Mouse (Mus musculus) CD4-positive, CD25-positive, alpha-beta regulatory T cell, adult 2 months (primary cell): ENCODE measurements around the gene Alpl.

ENCODE experiments used
- DNase-seq: peaks from one replicate; pipeline ENCODE4 v3.0.0-alpha.2; 2012; ENCODE audit warnings: low read depth, low spot score

Gene Alpl

DNA sequence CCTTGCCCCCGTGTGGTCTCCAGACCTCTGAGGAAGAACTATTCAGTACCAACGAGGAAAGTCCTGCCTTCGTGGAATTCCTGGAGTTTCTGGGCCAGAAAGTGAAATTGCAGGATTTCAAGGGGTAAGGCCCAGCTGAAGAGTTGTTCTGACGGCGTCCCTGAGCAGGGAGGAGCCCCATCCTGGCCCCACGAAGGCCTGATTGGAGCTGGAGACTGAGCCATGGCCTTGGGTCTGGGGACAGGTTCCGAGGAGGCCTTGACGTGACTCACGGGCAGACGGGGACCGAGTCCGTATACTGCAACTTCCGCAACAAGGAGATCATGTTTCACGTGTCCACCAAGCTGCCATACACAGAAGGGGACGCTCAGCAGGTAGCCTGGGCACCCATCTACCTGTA, 78.5 kb downstream of the Alpl start:
- no peak for DNase-seq

- no peak for DNase-seq
Observed at GRCm38 (mm10) chr4:137717005-137717404, 79.2 kb downstream of the Alpl start.

DNA sequence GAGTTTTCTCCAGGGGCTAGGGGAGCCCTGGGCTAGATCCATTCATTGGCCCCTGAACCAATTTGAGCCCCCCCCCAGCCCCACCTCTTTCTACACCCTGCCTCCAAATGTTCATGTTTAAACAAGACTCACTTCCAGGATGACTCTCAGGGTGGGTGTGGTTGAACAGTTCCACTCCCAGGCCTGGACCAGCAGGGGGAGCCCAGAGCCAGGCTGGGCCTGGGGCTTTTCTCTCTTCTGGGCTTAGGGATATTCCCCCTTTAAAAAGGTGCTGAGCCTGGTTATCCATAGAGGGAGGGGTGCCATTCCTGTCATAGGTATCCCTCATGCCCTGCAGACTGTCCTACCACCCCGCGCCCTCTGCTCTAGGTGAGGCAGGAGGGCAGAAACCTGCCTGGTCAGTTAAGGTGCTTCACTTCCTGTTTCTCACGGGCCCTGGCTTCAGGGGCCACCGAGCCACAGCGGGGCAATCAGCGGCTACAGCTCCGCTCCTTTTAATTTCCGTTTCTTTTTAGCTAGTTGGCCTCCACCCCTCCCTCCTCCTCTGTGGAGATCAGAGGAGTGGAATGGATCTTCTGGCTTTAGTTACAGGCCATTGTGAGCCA, 82.1 kb downstream of the Alpl start:
- peak; percentile 49 for DNase-seq

- DNase-seq, result no peak
Observed at GRCm38 (mm10) chr4:137712963-137713362, 83.2 kb downstream of the Alpl start.

DNA sequence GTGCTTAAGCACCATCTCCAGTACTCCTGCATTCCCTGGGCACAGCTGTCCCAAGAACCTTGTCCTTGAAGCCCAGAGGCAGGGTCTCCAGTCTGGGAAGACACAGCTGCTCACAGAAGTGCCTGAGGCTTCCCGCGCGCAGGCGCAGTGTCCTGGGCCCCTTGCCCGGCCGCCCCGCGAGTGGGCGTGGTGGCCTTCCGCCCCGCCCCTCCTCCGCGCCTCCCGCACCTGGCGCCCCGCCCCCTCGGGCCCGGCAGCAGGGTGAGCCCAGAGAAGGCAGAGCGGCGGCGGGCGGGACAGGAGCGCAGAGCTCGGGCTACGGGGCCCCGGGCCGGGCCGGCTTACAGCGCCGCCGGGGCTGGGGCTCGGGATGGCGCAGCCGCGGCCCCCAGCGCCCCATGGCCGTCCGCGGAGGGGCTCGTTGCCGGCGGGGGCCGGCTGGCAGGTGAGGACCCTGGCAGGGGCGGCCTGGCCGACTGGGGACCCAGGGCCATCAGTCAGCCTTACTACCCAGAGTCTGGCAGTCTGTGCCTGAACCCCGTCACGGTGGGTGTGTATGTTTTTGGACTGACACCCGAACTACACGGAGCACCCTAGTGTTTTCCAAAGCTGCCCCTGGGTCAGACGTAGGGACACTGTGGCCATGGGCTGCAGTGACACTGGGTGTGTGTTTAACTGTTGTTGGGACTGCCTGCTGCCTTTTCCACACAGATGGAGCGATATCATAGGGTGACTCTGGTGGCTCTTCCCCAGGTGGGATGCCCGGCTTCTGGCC, 88.8 kb downstream of the Alpl start:
- peak; percentile 78 for DNase-seq

GRCm38 (mm10) chr4:137706510-137706909, 89.7 kb downstream of the Alpl start:
- no peak for DNase-seq

GRCm38 (mm10) chr4:137705379-137705778, 90.8 kb downstream of the Alpl start:
- no peak for DNase-seq

DNA sequence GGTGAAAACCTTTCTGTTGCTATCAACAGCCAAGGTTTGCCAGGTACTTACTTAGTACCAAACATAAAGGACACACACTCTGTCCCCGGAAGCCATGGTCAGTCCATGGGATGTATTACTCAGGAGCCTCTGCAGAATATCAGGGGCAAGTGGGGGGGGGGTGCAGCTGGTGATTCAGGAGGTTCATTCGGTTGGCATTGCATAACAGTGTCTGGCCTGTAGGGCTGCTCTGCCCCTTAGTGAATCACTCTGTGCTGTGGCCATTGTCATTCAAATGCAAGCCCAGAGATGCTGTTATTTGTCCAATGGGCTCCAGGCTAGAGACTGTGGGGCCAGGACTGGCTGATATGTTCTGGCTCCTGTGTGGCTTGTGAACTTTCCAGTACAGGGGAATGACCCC, 91.6 kb downstream of the Alpl start:
- no peak for DNase-seq

DNA sequence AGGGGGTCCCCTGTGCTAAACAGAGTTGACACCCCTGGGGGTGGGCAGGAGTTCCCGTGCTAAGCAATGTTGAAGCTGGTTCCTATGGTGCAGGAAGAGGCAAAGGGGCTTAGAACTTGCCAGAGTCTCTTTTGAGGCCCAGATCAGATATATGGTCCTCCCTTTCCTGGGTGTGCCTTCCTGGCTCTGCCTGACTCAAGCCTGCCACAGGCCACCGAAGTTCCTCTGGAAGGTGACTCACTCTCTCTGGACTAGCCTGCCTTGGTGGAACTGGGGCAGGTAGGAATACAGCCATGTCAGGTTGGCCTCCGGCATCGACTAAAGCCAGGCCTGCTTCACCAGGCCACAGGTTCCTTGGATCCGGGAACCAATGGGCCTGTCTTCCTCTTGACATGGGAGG, 93.1 kb downstream of the Alpl start:
- no peak for DNase-seq

DNA sequence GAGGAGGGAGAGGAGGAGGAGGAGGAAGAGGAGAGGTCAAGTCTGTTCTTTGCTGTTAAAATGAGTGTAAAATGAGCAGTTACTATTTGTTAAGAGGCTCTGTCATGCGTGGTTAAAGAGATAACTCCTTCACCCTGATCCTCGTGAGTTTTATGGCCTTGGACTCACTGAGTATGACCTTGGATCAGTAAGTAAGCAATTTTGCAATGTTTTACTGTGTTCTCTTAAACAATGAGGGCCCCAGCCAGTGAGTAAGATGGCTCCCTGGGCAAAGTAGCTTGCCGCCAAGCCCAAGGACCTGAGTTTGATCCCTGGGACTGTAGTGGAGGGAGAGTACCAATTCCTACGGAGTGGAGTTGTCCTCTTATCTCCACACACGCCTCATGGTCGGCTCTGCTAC, 95.2 kb downstream of the Alpl start:
- DNase-seq, result no peak

- DNase-seq, result no peak
Observed at GRCm38 (mm10) chr4:137699264-137700211, 96.6 kb downstream of the Alpl start.

DNA sequence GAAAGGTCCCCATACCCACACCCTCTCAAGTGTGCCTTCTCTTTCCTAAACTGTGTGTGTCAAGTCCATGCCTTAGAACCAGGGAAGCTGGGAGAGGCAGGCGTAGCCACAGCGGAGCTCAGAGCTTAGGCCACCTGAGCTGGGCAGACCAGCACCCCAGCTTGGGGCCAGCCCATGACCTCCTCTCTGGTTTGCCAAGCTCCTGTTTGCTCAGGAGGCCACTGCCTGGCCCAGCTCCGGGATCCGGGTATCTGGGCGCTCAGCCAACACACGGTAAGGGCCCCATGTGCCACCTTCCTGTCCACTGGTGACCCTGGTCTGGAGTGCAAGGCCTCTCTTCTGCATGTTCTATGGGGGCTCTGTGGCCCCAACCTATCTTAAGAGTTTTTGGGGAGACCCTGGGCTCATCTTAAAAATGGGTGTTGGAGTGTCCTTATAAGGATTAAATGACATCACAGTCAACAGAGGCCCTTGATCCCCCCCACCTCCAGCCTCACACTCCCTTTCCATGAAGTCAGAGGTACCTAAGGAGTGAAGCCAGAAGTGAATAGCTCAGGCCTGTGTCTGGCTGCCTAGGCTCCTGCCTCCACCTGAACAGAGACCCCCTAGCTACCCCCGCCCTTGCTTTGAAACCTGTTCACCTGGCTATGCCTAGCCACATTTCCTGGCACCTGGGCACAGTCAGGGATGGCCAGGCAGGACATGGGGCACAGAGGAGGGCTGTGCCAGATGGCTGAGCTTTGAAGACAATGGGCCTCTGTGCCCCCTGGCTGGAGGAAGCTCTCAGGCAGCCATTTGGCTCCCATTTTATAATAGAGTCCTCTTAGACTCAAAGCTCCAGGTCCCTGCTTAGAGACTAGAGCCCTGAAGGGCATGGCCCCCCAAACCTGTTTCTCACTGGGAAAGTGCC, 97.9 kb downstream of the Alpl start:
- no peak for DNase-seq

GRCm38 (mm10) chr4:137697156-137697885, 98.9 kb downstream of the Alpl start:
- DNase-seq, result no peak

DNA sequence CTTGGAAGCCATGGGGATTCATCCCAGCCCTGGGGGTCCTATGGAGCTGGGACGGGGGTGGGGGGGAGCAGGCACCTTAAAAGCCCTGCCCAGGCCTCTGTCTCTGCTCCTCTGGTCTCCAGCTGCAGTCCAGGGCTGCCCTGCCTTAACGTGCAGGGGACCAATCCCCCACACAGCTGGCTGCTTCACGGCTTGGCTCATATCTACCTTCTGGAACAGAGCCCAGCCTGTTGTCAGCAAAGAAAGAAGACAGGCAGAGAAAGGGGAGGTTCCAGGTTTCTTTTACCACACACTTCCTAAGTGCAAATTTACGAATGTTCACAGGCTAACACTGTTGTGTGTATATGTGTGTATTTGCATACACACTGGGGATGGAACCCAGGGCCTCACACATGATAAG, 100.3 kb downstream of the Alpl start:
- no peak for DNase-seq

DNA sequence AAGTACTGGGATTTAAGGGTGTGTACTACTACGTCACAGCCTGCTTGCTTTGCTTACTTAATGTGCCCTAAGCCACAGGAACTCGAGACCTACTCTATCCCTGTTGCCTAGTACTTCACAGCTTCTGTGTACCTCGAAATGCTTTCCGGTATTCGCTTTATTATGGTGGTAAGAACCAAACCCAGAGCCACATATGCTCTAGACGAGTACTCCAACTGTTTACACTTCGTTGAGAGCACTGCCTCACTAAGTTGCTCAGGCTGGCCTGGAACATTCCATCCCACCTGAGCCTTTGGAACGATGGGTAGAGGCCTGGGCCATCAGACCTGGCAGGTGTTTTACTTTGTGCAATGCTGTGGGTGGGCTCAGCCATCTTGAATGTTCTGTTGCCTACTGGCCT, 100.9 kb downstream of the Alpl start:
- no peak for DNase-seq

DNA sequence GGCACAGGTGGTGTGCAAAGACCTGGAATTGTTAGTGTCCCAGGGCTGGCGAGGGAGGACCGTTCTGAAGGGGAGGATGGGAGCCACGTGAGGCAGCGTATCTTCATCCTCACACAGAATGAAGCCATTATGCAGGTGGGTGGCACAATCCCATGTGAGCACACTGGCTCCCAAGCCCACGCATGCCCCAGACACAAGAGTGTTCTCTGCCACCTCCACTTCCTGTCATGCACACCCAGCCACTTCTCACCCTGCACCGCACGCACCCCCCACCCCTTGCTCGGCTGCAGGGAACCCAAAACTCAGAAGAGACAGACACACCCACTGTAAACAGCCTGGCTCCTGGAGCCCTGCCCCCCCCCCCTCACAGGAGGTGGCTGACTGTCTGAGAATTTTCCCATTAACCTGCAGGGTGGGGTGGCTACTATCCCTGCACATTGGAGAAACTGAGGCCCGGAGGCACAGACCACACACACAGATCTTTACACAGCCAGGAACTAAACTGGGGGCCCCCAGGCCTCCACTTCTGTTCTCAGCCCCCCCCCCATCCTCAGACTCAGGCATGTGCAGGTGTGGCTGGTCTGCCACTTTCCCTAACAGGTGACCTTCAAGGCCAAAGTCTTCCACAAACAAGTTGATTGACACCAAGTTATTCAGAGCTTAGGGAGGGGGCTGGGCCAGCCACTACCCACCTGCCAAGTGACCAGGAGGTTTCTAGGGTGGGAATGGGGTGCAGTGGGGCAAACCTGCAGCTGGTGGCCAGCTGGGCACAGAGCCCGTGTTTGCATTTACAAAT, 103.9 kb downstream of the Alpl start:
- no peak for DNase-seq
